Mouse (Mus musculus) C2C12 (cell line): ENCODE results near the gene Tmprss9. TPM values are rescaled to one million over a fixed set of nuclear protein-coding genes. Genes with fewer than 3 reads are reported as not detected.

Experiments
- H3K27me3 ChIP-seq: one replicate; pipeline ENCODE4 v1.6.1; 2011; ENCODE audit not compliant: control insufficient read depth, insufficient read depth, insufficient read length
- H3K36me3 ChIP-seq: one replicate; pipeline ENCODE4 v1.6.1; 2011; ENCODE audit not compliant: control insufficient read depth, insufficient read depth
- H3K4me3 ChIP-seq: one replicate; pipeline ENCODE4 v1.5.1; 2011; ENCODE audit warnings: mild to moderate bottlenecking, control low read depth; ENCODE audit not compliant: poor library complexity, insufficient read depth, severe bottlenecking
- H3K79me2 ChIP-seq: one replicate; pipeline ENCODE4 v1.6.1; 2011; ENCODE audit not compliant: control insufficient read depth, insufficient read depth
- H3K79me3 ChIP-seq: one replicate; pipeline ENCODE4 v1.6.1; 2011; ENCODE audit warnings: low read depth, control low read depth
- H3ac ChIP-seq: one replicate; pipeline ENCODE3; 2011; ENCODE audit warnings: low read depth; ENCODE audit not compliant: control insufficient read depth, insufficient read length
- CEBPB ChIP-seq: IDR thresholded peaks from one replicate; pipeline ENCODE4 v1.6.1; 2011; ENCODE audit warnings: low read depth, mild to moderate bottlenecking, control low read depth, moderate library complexity
- CTCF ChIP-seq: IDR thresholded peaks from one replicate; pipeline ENCODE4 v1.5.1; 2011; ENCODE audit not compliant: control insufficient read depth, insufficient read depth, insufficient read length
- FOSL1 ChIP-seq: IDR thresholded peaks from one replicate; pipeline ENCODE4 v1.8.0; 2011; ENCODE audit warnings: mild to moderate bottlenecking, low read length; ENCODE audit not compliant: poor library complexity, insufficient read depth, severe bottlenecking
- MAX ChIP-seq: IDR thresholded peaks from one replicate; pipeline ENCODE4 v1.6.1; 2011; ENCODE audit warnings: mild to moderate bottlenecking, control low read depth
- MYOD1 ChIP-seq: IDR thresholded peaks from one replicate; pipeline ENCODE4 v1.6.1; 2011; ENCODE audit warnings: low read depth; ENCODE audit not compliant: control insufficient read depth, insufficient read length
- MYOG ChIP-seq: IDR thresholded peaks from one replicate; pipeline ENCODE4 v1.6.1; 2011; ENCODE audit not compliant: control insufficient read depth, insufficient read length; ENCODE audit errors: extremely low read depth
- USF1 ChIP-seq: IDR thresholded peaks from one replicate; pipeline ENCODE4 v1.6.1; 2011; ENCODE audit warnings: low read depth, mild to moderate bottlenecking, control low read depth, moderate library complexity
- polyA plus RNA-seq: library from polyadenylated mRNA; unstranded; fragments of >200 nt; fragmentation: generic; extraction: Trizol; gene quantifications from one replicate; pipeline ENCODE4 v1.2.1, GENCODE M21; 2012; ENCODE audit warnings: missing spikeins

The Tmprss9 gene
- polyA plus RNA-seq, 1 experiment: 0.02 TPM

- Histone ChIP-seq H3K4me3 (peak overlapping the region; percentile 98), H3K79me3 (peaks cover 35% of the 10 kb centered on the region), H3ac (no peak overlapping the region), H3K27me3 (no peaks in the 10 kb centered on the region), H3K79me2 (peaks cover 73% of the 10 kb centered on the region), H3K36me3 (peaks cover 21% of the 10 kb centered on the region)
- TF ChIP-seq MAX (peak; percentile 94), MYOG (no peak), USF1 (peak; percentile 31)
These were observed 15.4 kb upstream of the Tmprss9 start for GRCm38 (mm10) chr10:80856267-80856666.

GRCm38 (mm10) chr10:80856908-80857307, 14.7 kb upstream of the Tmprss9 start:
- Histone ChIP-seq H3K79me2 (peaks cover 73% of the 10 kb centered on the region), H3K79me3 (peaks cover 35% of the 10 kb centered on the region), H3K4me3 (no peak overlapping the region), H3ac (peak overlapping the region; percentile 5), H3K27me3 (no peaks in the 10 kb centered on the region), H3K36me3 (peaks cover 18% of the 10 kb centered on the region)
- TF ChIP-seq MYOG: no peak
- no peak for TF ChIP-seq CTCF
- TF ChIP-seq CEBPB: no peak
- no peak for TF ChIP-seq MYOD1
- no peak for TF ChIP-seq MAX
- TF ChIP-seq FOSL1: no peak
- TF ChIP-seq USF1: no peak

- no peaks in the 10 kb centered on the region for H3K27me3 ChIP-seq
- H3K4me3 ChIP-seq: no peak overlapping the region
- H3K36me3 ChIP-seq: peaks cover 15% of the 10 kb centered on the region
- no peak for TF ChIP-seq MYOD1
- TF ChIP-seq USF1: no peak
- H3K79me3 ChIP-seq: peaks cover 35% of the 10 kb centered on the region
- peaks cover 73% of the 10 kb centered on the region for H3K79me2 ChIP-seq
- H3ac ChIP-seq: no peak overlapping the region
These were observed 14.3 kb upstream of the Tmprss9 start for GRCm38 (mm10) chr10:80857386-80857785.

- Histone ChIP-seq H3K79me3 (peaks cover 34% of the 10 kb centered on the region), H3K4me3 (no peak overlapping the region), H3K79me2 (peaks cover 71% of the 10 kb centered on the region), H3K27me3 (no peaks in the 10 kb centered on the region), H3ac (no peak overlapping the region), H3K36me3 (peaks cover 12% of the 10 kb centered on the region)
- TF ChIP-seq MYOD1: no peak
- TF ChIP-seq MYOG: no peak
- TF ChIP-seq CEBPB: no peak
- no peak for TF ChIP-seq USF1
- no peak for TF ChIP-seq FOSL1
- TF ChIP-seq MAX: no peak
- TF ChIP-seq CTCF: no peak
These were observed 13.8 kb upstream of the Tmprss9 start for GRCm38 (mm10) chr10:80857848-80858247.

GRCm38 (mm10) chr10:80858350-80858935, 13.2 kb upstream of the Tmprss9 start:
- peaks cover 31% of the 10 kb centered on the region for H3K79me3 ChIP-seq
- H3ac ChIP-seq: no peak overlapping the region
- no peak for TF ChIP-seq CEBPB
- no peak overlapping the region for H3K4me3 ChIP-seq
- peaks cover 7% of the 10 kb centered on the region for H3K36me3 ChIP-seq
- H3K27me3 ChIP-seq: no peaks in the 10 kb centered on the region
- peaks cover 65% of the 10 kb centered on the region for H3K79me2 ChIP-seq

- Histone ChIP-seq H3K36me3 (peaks cover 9% of the 10 kb centered on the region), H3K27me3 (no peaks in the 10 kb centered on the region), H3K79me2 (peaks cover 27% of the 10 kb centered on the region), H3K79me3 (peaks cover 8% of the 10 kb centered on the region), H3K4me3 (no peak overlapping the region), H3ac (no peak overlapping the region)
- TF ChIP-seq MYOG (no peak), FOSL1 (no peak), CEBPB (no peak)
These were observed 9.3 kb upstream of the Tmprss9 start for GRCm38 (mm10) chr10:80862305-80862704.
